Mouse (Mus musculus) intestine, embryonic 16.5 days (tissue): Measurements from ENCODE around the gene Prkar2a. TPM values are rescaled to one million over a fixed set of nuclear protein-coding genes. Genes with fewer than 3 reads are reported as not detected.

Experiments used
- ATAC-seq: fragments of 200-750 bp; cut with Nextera tagmentation; 2 replicates; pipeline ENCODE4 v1.8.0; 2017; ENCODE audit warnings: moderate TSS enrichment, moderate library complexity
- H3K27ac ChIP-seq: fragments of 300-500 bp; sonication (generic); 2 replicates; pipeline ENCODE4 v1.5.1; 2014; ENCODE audit warnings: mild to moderate bottlenecking, low read length
- H3K27me3 ChIP-seq: fragments of 300-500 bp; sonication (generic); replicated peaks from 2 replicates; pipeline ENCODE4 v1.6.1; 2014; ENCODE audit warnings: low read length, control low read depth, mixed read lengths; ENCODE audit not compliant: control insufficient read depth, insufficient read depth
- H3K36me3 ChIP-seq: fragments of 300-500 bp; sonication (generic); 2 replicates; pipeline ENCODE4 v1.6.1; 2014; ENCODE audit warnings: low read length, control low read depth; ENCODE audit not compliant: control insufficient read depth, insufficient read depth
- H3K4me1 ChIP-seq: fragments of 300-500 bp; sonication (generic); 2 replicates; pipeline ENCODE4 v1.6.1; 2014; ENCODE audit warnings: low read length, control low read depth, mixed read lengths; ENCODE audit not compliant: control insufficient read depth, insufficient read depth
- H3K4me2 ChIP-seq: fragments of 300-500 bp; sonication (generic); 2 replicates; pipeline ENCODE4 v1.6.1; 2014; ENCODE audit warnings: low read depth, low read length, control low read depth
- H3K4me3 ChIP-seq: fragments of 300-500 bp; sonication (generic); 2 replicates; pipeline ENCODE4 v1.5.1; 2014; ENCODE audit warnings: mild to moderate bottlenecking, low read length
- H3K9ac ChIP-seq: fragments of 300-500 bp; sonication (generic); 2 replicates; pipeline ENCODE4 v1.6.1; 2014; ENCODE audit warnings: low read depth, low read length
- H3K9me3 ChIP-seq: fragments of 300-500 bp; sonication (generic); 2 replicates; pipeline ENCODE4 v1.6.1; 2016; ENCODE audit warnings: low read length, control low read depth; ENCODE audit not compliant: control insufficient read depth
- WGBS: fragments of 180-500 bp; shearing (Covaris S2); extraction: QIAGEN DNeasy Blood & Tissue Kit; methylation state at CpG from one replicate; pipeline ENCODE4 v1.1.7; 2014; 5-methylcytosine and 5-hydroxymethylcytosine counted together
- polyA plus RNA-seq: library from polyadenylated mRNA; unstranded; fragments of >200 nt; fragmentation: Nextera tagmentation; extraction: Ambion mirVana; gene quantifications from 2 replicates; pipeline ENCODE4 v1.2.1, GENCODE M21; 2015

The Prkar2a gene
- polyA plus RNA-seq, 1 experiment from 2014 or later = 32.8 TPM

DNA sequence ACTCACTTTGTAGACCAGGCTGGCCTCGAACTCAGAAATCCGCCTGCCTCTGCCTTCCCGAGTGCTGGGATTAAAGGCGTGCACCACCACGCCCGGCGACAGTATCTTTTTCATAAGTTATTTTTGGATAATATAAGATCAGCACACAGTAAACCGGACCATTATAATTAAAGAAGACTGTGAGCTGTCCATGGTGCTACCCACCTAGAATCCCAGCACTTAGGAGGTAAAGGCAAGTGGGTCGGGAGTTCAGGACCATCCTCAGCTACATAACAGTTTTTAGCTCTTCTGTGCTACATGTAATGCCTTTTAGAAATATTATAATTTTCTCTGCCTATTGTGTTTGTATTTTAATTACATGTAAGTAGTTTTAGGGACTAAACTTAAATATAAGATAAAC, 52.9 kb downstream of the Prkar2a start:
- no peak for ATAC-seq
- Histone ChIP-seq H3K27me3 (no peaks in the 10 kb centered on the region), H3K4me2 (no peak overlapping the region), H3K36me3 (peaks cover 12% of the 10 kb centered on the region), H3K9me3 (no peaks in the 10 kb centered on the region), H3K4me3 (no peak overlapping the region), H3K9ac (no peak overlapping the region), H3K4me1 (no peaks in the 10 kb centered on the region), H3K27ac (no peak overlapping the region)
- 92% methylated on average over 9 of the region's 9 CpGs for WGBS

GRCm38 (mm10) chr9:108746876-108747499, 57.9 kb downstream of the Prkar2a start:
- Histone ChIP-seq H3K36me3 (peaks cover 16% of the 10 kb centered on the region), H3K4me3 (no peak overlapping the region), H3K27ac (no peak overlapping the region), H3K4me2 (no peak overlapping the region), H3K4me1 (no peaks in the 10 kb centered on the region), H3K27me3 (no peaks in the 10 kb centered on the region), H3K9me3 (no peaks in the 10 kb centered on the region), H3K9ac (no peak overlapping the region)
- ATAC-seq = peak; percentile 40
- 79% methylated on average over 14 of the region's 14 CpGs for WGBS

- no peaks in the 10 kb centered on the region for H3K4me1 ChIP-seq
- H3K36me3 ChIP-seq = peaks cover 16% of the 10 kb centered on the region
- H3K9ac ChIP-seq = no peak overlapping the region
- H3K9me3 ChIP-seq = no peaks in the 10 kb centered on the region
- H3K27ac ChIP-seq = no peak overlapping the region
- no peak for ATAC-seq
- no peak overlapping the region for H3K4me2 ChIP-seq
- no peak overlapping the region for H3K4me3 ChIP-seq
- 79% methylated on average over 3 of the region's 3 CpGs for WGBS
- no peaks in the 10 kb centered on the region for H3K27me3 ChIP-seq
Observed at GRCm38 (mm10) chr9:108747694-108748093, 58.6 kb downstream of the Prkar2a start.

DNA sequence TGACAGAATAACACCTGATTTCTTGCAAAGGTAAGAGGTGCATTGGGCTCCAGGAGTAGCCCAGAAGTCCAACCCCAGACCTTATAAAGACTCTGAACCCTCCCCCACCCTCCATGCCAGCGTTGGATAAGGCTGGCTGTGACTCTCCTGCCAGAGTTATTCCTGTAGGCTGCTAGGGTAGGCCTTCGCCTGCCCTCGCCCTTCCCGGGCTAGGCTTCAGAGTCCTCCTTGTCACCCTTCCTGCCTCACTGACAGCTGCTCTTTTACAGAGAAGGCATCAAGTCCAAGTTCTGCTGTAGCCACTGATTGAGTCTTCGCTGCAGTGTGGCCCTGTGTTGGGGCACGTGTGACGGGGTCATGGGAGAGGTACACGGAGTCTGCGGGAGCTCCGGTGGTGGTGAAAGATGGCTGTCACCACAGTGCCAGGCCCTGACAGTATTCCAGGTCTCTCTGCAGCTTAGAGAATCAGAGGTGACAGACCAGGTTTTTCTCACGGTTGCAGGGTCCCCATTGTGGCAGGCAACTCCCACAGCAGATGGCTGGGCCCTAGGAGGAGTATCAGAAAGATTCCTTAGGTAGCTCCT, 59.6 kb downstream of the Prkar2a start:
- ATAC-seq = no peak
- 85% methylated on average over 11 of the region's 11 CpGs for WGBS

DNA sequence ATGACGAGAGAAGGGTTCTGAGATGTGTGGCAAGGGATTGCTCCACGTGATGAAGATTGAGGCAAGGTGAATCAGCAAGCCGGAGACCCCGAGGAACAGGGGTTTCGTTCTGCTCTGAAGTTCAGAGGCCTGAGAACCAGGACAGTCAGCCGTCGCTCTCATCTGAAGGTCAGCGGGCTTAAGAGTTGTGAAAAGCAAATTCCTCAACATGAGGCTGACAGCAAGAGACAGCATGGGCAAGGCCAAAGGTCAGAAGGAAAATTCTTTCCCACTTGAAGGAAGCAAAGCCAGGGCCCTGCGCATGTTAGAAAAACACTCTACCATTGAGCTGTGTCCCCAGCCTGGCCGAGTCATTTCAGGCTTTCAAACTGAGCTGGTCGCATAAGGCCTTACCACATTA, 61.5 kb downstream of the Prkar2a start:
- no peaks in the 10 kb centered on the region for H3K9me3 ChIP-seq
- H3K4me1 ChIP-seq = no peaks in the 10 kb centered on the region
- no peak overlapping the region for H3K27ac ChIP-seq
- ATAC-seq = no peak
- H3K4me2 ChIP-seq = no peak overlapping the region
- 84% methylated on average over 11 of the region's 11 CpGs for WGBS
- no peak overlapping the region for H3K4me3 ChIP-seq
- no peaks in the 10 kb centered on the region for H3K27me3 ChIP-seq
- H3K36me3 ChIP-seq = peaks cover 6% of the 10 kb centered on the region; the same call in 1 of the 2 replicates
- H3K9ac ChIP-seq = no peak overlapping the region

More for the DNA sequence above, 59.6 kb downstream of the Prkar2a start:
- Histone ChIP-seq H3K27ac (no peak overlapping the region), H3K9ac (no peak overlapping the region), H3K4me2 (no peak overlapping the region), H3K4me3 (no peak overlapping the region), H3K36me3 (peaks cover 11% of the 10 kb centered on the region), H3K9me3 (no peaks in the 10 kb centered on the region), H3K4me1 (no peaks in the 10 kb centered on the region), H3K27me3 (no peaks in the 10 kb centered on the region)

GRCm38 (mm10) chr9:108752142-108752920, 63.2 kb downstream of the Prkar2a start:
- Histone ChIP-seq H3K27ac (no peak overlapping the region), H3K4me1 (no peaks in the 10 kb centered on the region), H3K9ac (no peak overlapping the region), H3K27me3 (no peaks in the 10 kb centered on the region), H3K4me3 (no peak overlapping the region), H3K4me2 (no peak overlapping the region), H3K9me3 (no peaks in the 10 kb centered on the region), H3K36me3 (0 out of 2 replicates have a peak, but pooled peaks cover 4% of the 10 kb centered on the region)
- ATAC-seq = no peak
- WGBS = 87% methylated on average over 10 of the region's 11 CpGs

DNA sequence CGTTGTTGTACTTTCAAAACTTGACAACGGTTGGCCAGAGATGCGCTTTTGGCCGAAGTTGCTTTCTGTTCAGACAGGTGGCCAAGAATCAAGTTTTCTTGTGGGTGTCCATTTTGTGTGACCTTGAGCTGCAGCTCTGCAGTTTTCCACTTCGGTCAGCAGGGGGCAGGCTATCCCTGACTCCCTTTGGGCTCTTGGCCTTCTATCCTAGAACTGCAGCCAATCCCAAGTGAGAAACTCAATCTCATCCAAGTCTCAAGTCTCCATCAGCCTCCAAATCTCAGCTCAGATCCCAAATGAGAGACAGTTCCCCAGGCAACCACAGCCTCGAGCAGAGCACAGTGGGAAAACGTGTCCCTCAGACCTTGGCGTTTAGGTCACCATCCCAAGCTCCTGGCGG, 64.2 kb downstream of the Prkar2a start:
- Histone ChIP-seq H3K4me3 (no peak overlapping the region), H3K9ac (no peak overlapping the region), H3K9me3 (no peaks in the 10 kb centered on the region), H3K27ac (no peak overlapping the region), H3K36me3 (0 out of 2 replicates have a peak, but pooled peaks cover 4% of the 10 kb centered on the region), H3K27me3 (no peaks in the 10 kb centered on the region), H3K4me2 (no peak overlapping the region), H3K4me1 (no peaks in the 10 kb centered on the region)
- ATAC-seq = no peak
- WGBS = 76% methylated on average over 9 of the region's 9 CpGs

- no peak overlapping the region for H3K9ac ChIP-seq
- H3K4me2 ChIP-seq = no peak overlapping the region
- WGBS = 89% methylated on average over 3 of the region's 3 CpGs
- H3K9me3 ChIP-seq = no peaks in the 10 kb centered on the region
- H3K27ac ChIP-seq = no peak overlapping the region
- ATAC-seq = no peak
- no peak overlapping the region for H3K4me3 ChIP-seq
- H3K4me1 ChIP-seq = no peaks in the 10 kb centered on the region
- 0 out of 2 replicates have a peak, but pooled peaks cover 2% of the 10 kb centered on the region for H3K36me3 ChIP-seq
- H3K27me3 ChIP-seq = no peaks in the 10 kb centered on the region
Observed at GRCm38 (mm10) chr9:108753976-108754375, 64.9 kb downstream of the Prkar2a start.

- Histone ChIP-seq H3K9ac (no peak overlapping the region), H3K4me3 (no peak overlapping the region), H3K36me3 (no peaks in the 10 kb centered on the region), H3K27me3 (no peaks in the 10 kb centered on the region), H3K4me2 (no peak overlapping the region), H3K4me1 (no peaks in the 10 kb centered on the region), H3K27ac (no peak overlapping the region), H3K9me3 (no peaks in the 10 kb centered on the region)
- 82% methylated on average over 5 of the region's 5 CpGs for WGBS
- ATAC-seq = no peak
Observed at GRCm38 (mm10) chr9:108754423-108754822, 65.3 kb downstream of the Prkar2a start.
